Mouse (Mus musculus) liver, embryonic 14.5 days (tissue): Measurements from ENCODE around the gene Calm4. TPM values are rescaled to one million over a fixed set of nuclear protein-coding genes. Genes with fewer than 3 reads are reported as not detected.
"Not testable (repeated sequence)": the region's sequence is repeated elsewhere in the genome, so short reads cannot be mapped to it uniquely, and the experiment has no call there.

Experiments
- ATAC-seq: fragments of 200-750 bp; cut with Nextera tagmentation; 2 replicates; pipeline ENCODE4 v1.8.0; 2017; ENCODE audit warnings: moderate number of reproducible peaks, mild to moderate bottlenecking, moderate library complexity; ENCODE audit not compliant: insufficient read depth
- DNase-seq, 3 experiments: peaks; one replicate each; pipeline ENCODE4 v3.0.0-alpha.2; 2012 to 2013; ENCODE audit warnings: low read depth in 3 of 3, low spot score in 3 of 3
- H3K27ac ChIP-seq: fragments of 300-500 bp; sonication (generic); 2 replicates; pipeline ENCODE4 v1.5.1; 2014; ENCODE audit warnings: moderate library complexity, mild to moderate bottlenecking, control low read depth, inconsistent platforms
- H3K27me3 ChIP-seq: fragments of 300-500 bp; sonication (generic); 2 replicates; pipeline ENCODE4 v1.6.1; 2014; ENCODE audit warnings: mild to moderate bottlenecking, low read length, moderate library complexity; ENCODE audit not compliant: control insufficient read depth, insufficient read depth
- H3K36me3 ChIP-seq: fragments of 300-500 bp; sonication (generic); replicated peaks from 2 replicates; pipeline ENCODE4 v1.6.1; 2014; ENCODE audit warnings: low read depth; ENCODE audit not compliant: control insufficient read depth, insufficient read depth
- H3K4me1 ChIP-seq, 2 experiments: fragments of 200-500 bp in 1 of 2; fragments of 300-500 bp in 1 of 2; sonication (generic) in 1 of 2; replicated peaks; 2 replicates each; pipeline ENCODE4 v1.6.1; 2012 to 2014; ENCODE audit warnings: antibody characterized with exemption in 1 of 2, inconsistent platforms in 1 of 2, low read length in 1 of 2; ENCODE audit not compliant: control insufficient read depth in 2 of 2, insufficient read depth in 2 of 2
- H3K4me2 ChIP-seq: fragments of 300-500 bp; sonication (generic); 2 replicates; pipeline ENCODE4 v1.6.1; 2014; ENCODE audit warnings: low read depth, mild to moderate bottlenecking, control low read depth, moderate library complexity
- H3K4me3 ChIP-seq, 2 experiments: fragments of 200-500 bp in 1 of 2; fragments of 300-500 bp in 1 of 2; sonication (generic) in 1 of 2; 2 replicates each; pipeline ENCODE4 v1.5.1; 2012 to 2014; ENCODE audit warnings: low read depth in 2 of 2, low read length in 2 of 2, mild to moderate bottlenecking in 2 of 2, control low read depth in 1 of 2, inconsistent platforms in 1 of 2, moderate library complexity in 1 of 2; ENCODE audit not compliant: insufficient read depth in 1 of 2
- H3K9ac ChIP-seq: fragments of 300-500 bp; sonication (generic); replicated peaks from 2 replicates; pipeline ENCODE4 v1.6.1; 2014; ENCODE audit warnings: mild to moderate bottlenecking, control low read depth, moderate library complexity
- H3K9me3 ChIP-seq: fragments of 300-500 bp; sonication (generic); 2 replicates; pipeline ENCODE4 v1.6.1; 2016; ENCODE audit warnings: low read length, mixed read lengths; ENCODE audit not compliant: control insufficient read depth
- CTCF ChIP-seq: IDR thresholded peaks from 2 replicates; pipeline ENCODE4 v1.5.1; 2016; ENCODE audit warnings: antibody characterized with exemption, low read depth, control low read depth
- EP300 ChIP-seq: IDR thresholded peaks from 2 replicates; pipeline ENCODE4 v1.6.1; 2016; ENCODE audit warnings: antibody characterized with exemption, low read depth
- WGBS: fragments of 180-500 bp; shearing (Covaris S2); extraction: QIAGEN DNeasy Blood & Tissue Kit; methylation state at CpG from one replicate; pipeline ENCODE4 v1.1.7; 2014; ENCODE audit not compliant: insufficient replicate concordance; 5-methylcytosine and 5-hydroxymethylcytosine counted together
- polyA plus RNA-seq, 2 experiments: library from polyadenylated mRNA; depleted of rRNA in 1 of 2; stranded (reverse) in 1 of 2; unstranded in 1 of 2; fragments of >200 nt; fragmentation: Nextera tagmentation in 1 of 2; extraction: Ambion mirVana in 1 of 2; gene quantifications; 2 replicates each; pipeline versions ENCODE4 v1.2.1 to v1.2.3; 2012 to 2014

The Calm4 gene
- polyA plus RNA-seq, 2 experiments = not detected

DNA sequence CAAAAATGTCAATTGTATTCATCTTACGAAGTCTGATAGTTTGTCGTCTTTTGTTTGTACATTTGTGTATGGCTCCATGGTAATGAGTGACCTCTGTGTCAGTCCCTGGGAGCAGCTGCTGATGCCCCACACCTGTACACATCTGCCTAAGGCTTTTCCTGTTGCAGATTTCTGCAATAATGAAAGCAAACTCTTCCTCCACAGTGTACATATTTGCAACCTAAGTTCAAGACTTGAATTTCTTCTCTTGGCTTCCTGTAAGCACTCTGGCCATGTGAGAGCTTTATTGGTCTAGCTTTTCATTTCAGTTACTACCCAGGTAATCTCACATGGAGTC lies 18.8 kb upstream of the Calm4 start:
- H3K9ac ChIP-seq = no peak overlapping the region
- H3K27ac ChIP-seq = no peak overlapping the region
- no peaks in the 10 kb centered on the region for H3K27me3 ChIP-seq
- whole genome bisulfite sequencing = 77% methylated on average over 2 of the region's 2 CpGs
- H3K9me3 ChIP-seq = no peaks in the 10 kb centered on the region
- H3K36me3 ChIP-seq = no peaks in the 10 kb centered on the region
- DNase-seq (no peak), ATAC-seq (no peak)
- H3K4me2 ChIP-seq = no peak overlapping the region
- no peaks in the 10 kb centered on the region for H3K4me1 ChIP-seq
- no peak overlapping the region for H3K4me3 ChIP-seq
- TF ChIP-seq CTCF (no peak), EP300 (no peak)

DNA sequence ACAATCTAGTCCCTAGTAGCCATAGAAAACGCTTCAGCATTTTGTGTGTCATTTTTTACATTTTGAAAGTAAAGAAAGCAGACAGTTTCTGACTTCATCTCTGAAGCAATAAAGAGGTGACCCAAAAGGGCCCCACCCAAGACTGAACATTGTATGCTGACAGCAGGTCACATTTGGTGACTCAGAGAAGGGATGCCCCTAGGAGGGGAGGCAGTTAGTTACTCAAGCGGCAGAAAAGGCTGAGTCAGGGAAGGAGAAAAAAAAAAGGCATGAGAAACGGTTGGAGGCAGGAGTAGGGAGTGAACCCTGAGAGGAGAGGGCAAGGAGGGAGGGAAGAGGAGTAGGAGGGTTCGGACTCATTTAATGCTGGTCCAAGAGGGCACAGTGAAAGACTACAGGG lies 15.5 kb upstream of the Calm4 start:
- ATAC-seq (no peak), DNase-seq (no peak)
- no peak overlapping the region for H3K4me3 ChIP-seq
- H3K4me1 ChIP-seq = no peaks in the 10 kb centered on the region
- no peaks in the 10 kb centered on the region for H3K9me3 ChIP-seq
- no peaks in the 10 kb centered on the region for H3K36me3 ChIP-seq
- no peak overlapping the region for H3K4me2 ChIP-seq
- H3K27ac ChIP-seq = no peak overlapping the region
- H3K9ac ChIP-seq = no peak overlapping the region
- 60% methylated on average over 4 of the region's 4 CpGs for WGBS
- no peak for TF ChIP-seq EP300
- TF ChIP-seq CTCF = no peak
- H3K27me3 ChIP-seq = no peaks in the 10 kb centered on the region

DNA sequence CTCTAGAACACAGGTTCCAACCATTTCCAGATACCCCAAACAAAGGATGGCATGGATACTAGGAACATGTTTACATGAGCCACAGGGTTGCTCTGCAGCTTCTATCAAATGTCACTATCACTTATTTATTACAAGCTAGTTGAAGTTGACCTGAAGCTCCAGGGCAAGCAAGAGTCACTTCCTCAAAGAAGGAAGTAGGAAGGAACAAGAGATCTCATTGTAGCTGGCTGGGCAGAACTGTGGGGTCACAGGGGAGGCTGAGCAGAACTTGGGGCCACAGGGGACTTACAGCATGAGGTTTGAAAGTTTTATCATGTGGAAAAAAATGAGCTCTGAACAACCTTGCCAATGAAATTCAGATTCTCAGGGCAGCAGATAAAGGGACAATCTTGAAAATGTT lies 11.8 kb upstream of the Calm4 start:
- ATAC-seq = no peak
- DNase-seq = no peak
- Histone ChIP-seq H3K27me3 (no peaks in the 10 kb centered on the region), H3K9me3 (no peaks in the 10 kb centered on the region), H3K4me3 (no peak overlapping the region), H3K4me2 (no peak overlapping the region), H3K36me3 (no peaks in the 10 kb centered on the region), H3K9ac (no peak overlapping the region), H3K4me1 (no peaks in the 10 kb centered on the region), H3K27ac (no peak overlapping the region)
- TF ChIP-seq EP300 = no peak
- no peak for TF ChIP-seq CTCF

DNA sequence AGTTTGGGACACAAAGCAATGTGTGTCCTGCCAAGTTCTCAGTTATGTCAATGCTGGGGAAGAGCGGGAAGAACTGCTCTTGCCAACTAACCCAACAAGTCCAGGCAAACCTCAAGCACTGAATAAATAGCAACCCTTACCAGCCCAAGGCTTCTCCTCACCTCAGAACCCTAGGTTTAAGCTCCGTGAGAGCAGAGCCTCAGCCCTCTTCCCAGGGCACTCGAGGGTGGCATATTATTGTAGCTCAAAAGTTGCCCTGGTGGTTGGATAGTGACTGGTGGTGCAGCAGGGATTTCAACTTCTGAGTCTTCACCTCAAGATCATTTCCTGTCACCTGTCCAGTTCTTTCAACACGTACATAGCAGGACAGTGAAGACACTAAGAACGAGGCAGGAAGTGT lies 6.0 kb upstream of the Calm4 start:
- Histone ChIP-seq H3K4me3 (no peak overlapping the region), H3K4me2 (no peak overlapping the region), H3K36me3 (no peaks in the 10 kb centered on the region), H3K4me1 (no peaks in the 10 kb centered on the region), H3K9ac (no peak overlapping the region), H3K9me3 (no peaks in the 10 kb centered on the region), H3K27ac (no peak overlapping the region), H3K27me3 (no peaks in the 10 kb centered on the region)
- no peak for ATAC-seq
- 40% methylated on average over 5 of the region's 5 CpGs for WGBS
- TF ChIP-seq CTCF (no peak), EP300 (no peak)
- no peak for DNase-seq

DNA sequence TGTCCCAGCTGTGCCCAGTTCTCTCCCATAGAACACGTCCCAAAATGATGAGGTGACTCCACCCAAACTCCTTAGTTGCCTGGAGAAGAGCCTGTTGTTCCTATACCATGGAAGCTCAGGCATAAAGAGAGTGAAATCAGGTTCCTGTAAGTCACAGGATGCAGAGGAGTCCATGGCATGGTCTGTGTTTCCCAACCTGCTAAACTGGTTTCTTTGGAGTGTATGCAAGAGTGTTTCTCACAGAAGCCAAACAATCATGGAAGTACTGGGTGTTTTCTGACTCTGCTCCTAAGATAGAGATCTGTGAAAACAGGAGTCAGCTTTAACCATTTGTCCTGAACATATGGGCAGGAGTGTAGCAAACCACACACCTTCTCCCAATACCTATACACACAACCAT lies 5.6 kb upstream of the Calm4 start:
- Histone ChIP-seq H3K27ac (no peak overlapping the region), H3K4me1 (no peaks in the 10 kb centered on the region), H3K9ac (no peak overlapping the region), H3K4me2 (no peak overlapping the region), H3K27me3 (no peaks in the 10 kb centered on the region), H3K36me3 (no peaks in the 10 kb centered on the region), H3K4me3 (no peak overlapping the region), H3K9me3 (no peaks in the 10 kb centered on the region)
- no peak for ATAC-seq
- DNase-seq = no peak
- TF ChIP-seq CTCF (no peak), EP300 (no peak)
- WGBS = 39% methylated on average over 1 of the region's 1 CpGs

DNA sequence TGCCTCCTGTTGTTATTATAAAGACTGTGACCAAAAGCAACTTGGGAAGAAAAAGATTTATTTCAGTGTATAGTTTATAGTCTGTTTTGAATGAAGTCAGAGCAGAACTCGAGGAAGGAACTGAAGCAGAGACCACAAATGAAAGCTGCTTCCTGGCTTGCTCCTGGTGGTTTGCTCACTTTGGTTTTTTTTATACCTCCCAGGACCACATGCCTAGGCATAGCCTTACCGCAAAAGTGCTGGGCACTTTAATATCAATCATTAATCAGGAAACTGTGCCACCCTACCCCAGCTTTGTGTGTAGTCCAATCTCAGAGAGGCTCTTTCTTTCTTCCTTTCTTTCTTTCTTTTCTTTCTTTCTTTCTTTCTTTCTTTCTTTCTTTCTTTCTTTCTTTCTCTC lies 5.1 kb upstream of the Calm4 start:
- no peaks in the 10 kb centered on the region for H3K36me3 ChIP-seq
- no peak overlapping the region for H3K27ac ChIP-seq
- no peak for TF ChIP-seq EP300
- no peak for TF ChIP-seq CTCF
- ATAC-seq (no peak), DNase-seq (no peak)
- no peaks in the 10 kb centered on the region for H3K4me1 ChIP-seq
- no peak overlapping the region for H3K4me2 ChIP-seq
- WGBS = 12% methylated on average over 2 of the region's 2 CpGs
- no peak overlapping the region for H3K4me3 ChIP-seq
- H3K9ac ChIP-seq = no peak overlapping the region
- H3K27me3 ChIP-seq = no peaks in the 10 kb centered on the region
- H3K9me3 ChIP-seq = no peaks in the 10 kb centered on the region

DNA sequence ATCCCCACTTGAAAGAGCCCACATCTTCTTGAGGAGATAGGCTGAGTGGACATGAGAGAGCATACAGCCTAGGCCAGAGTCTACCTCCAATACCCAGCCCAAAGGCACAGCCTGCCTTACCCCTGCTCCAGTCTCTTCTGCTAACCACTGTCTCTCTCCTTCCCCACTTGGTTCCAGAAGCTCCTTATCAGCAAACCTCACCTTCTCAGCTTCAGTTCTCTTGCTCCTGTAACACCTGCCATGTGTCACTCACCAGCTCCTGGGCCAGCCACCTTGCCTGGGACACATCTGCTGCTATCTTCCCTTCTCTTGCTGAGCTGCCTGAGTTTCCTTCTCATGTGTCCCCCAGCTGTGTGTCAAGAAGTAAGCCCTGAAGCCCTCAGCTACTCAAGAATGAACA lies 3.9 kb upstream of the Calm4 start:
- peak; percentile 50; the same call in 1 of the 2 replicates for ATAC-seq
- H3K9me3 ChIP-seq, H3K4me3 ChIP-seq, H3K9ac ChIP-seq, H3K27me3 ChIP-seq, H3K4me1 ChIP-seq, H3K4me2 ChIP-seq, H3K36me3 ChIP-seq, H3K27ac ChIP-seq, DNase-seq: not testable (repeated sequence)

DNA sequence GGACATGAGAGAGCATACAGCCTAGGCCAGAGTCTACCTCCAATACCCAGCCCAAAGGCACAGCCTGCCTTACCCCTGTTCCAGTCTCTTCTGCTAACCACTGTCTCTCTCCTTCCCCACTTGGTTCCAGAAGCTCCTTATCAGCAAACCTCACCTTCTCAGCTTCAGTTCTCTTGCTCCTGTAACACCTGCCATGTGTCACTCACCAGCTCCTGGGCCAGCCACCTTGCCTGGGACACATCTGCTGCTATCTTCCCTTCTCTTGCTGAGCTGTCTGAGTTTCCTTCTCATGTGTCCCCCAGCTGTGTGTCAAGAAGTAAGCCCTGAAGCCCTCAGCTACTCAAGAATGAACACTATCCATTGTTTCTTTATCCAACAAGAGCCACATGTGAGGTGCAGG lies 3.1 kb downstream of the Calm4 start:
- not testable (repeated sequence) for DNase-seq, H3K4me2 ChIP-seq, H3K9me3 ChIP-seq, H3K27ac ChIP-seq, H3K4me1 ChIP-seq, H3K9ac ChIP-seq, H3K27me3 ChIP-seq, H3K4me3 ChIP-seq, H3K36me3 ChIP-seq
- peak; percentile 55; the same call in 1 of the 2 replicates for ATAC-seq
